ENCODE assay signal across 9 mouse cellular contexts in the genomic region with DNA sequence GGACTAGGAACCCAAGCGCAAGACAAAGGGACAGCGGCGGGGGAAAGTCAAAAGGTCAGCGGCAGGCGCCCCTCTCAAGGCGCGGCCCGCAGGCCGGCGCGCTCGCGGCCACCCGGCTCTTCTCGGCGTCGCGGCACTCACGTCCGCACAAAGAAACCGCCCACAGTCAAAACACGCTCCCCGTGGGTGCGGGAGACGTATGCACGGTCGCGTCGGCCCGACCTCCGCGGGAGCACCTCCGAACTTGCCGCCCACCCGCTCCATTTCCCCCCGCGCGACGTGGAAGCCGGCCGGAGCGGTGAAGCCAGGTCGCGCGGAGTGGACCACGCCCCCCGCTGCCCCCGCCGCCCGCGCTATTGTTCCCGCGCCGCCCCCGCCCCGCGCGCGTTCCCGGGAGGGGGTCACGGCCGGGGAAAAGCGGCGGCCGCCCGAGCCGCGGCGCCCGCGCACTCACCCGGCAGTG. TPM values are rescaled to one million over a fixed set of nuclear protein-coding genes. Genes with fewer than 3 reads are reported as not detected.
DNase-seq lines count a peak whose midpoint lies in the region; ATAC-seq and TF ChIP-seq lines count a peak whose summit lies in the region.
"Had no signal": no experiment of that assay in that cellular context is flagged by ENCODE, and none has a peak within 500 bp of the region (broad histone marks: within the 10 kb centered on the region; RNA-seq: fewer than 3 reads in every experiment).

No protein-coding gene starts in this region.

- no peaks in the 10 kb centered on the region for H3K36me3 ChIP-seq in heart, embryonic 16.5 days (ENCODE audit: control insufficient read depth, insufficient read depth)
- H3K36me3 ChIP-seq in liver, postnatal 0 days (replicated peaks; ENCODE audit: insufficient read depth, low read length) = no peaks in the 10 kb centered on the region

- peak overlapping the region; percentile 92 for H3K27ac ChIP-seq in heart, embryonic 16.5 days (ENCODE audit: low read length)
- H3K27ac ChIP-seq in liver, postnatal 0 days (ENCODE audit: low read depth) = peak overlapping the region; percentile 87

- peak; percentile 74 for ATAC-seq in heart, embryonic 16.5 days (replicated peaks; ENCODE audit: extremely low read depth, insufficient read depth, low FRiP score)
- peak; percentile 27 for ATAC-seq in liver, postnatal 0 days
- ATAC-seq in erythroid progenitor cell, adult 5-6 weeks (replicated peaks; ENCODE audit: low FRiP score, poor library complexity, severe bottlenecking) = no peak

- DNase-seq in heart, adult 8-10 months (ENCODE audit: low spot score) = no peak
- DNase-seq in urinary bladder, postnatal 4 days (ENCODE audit: low spot score in 2 of 2) = peak; percentile 22 to 65
- DNase-seq in urinary bladder, postnatal 14 days (ENCODE audit: low spot score) = no peak
- DNase-seq in forelimb bud, embryonic 11.5 days (ENCODE audit: low read depth, low spot score) = peak; percentile 30
- no peak for DNase-seq in liver, postnatal 0 days
- DNase-seq in yolk sac, embryonic 10.5 days (ENCODE audit: low spot score) = no peak

- peaks cover 14% of the 10 kb centered on the region for H3K4me1 ChIP-seq in heart, embryonic 16.5 days (ENCODE audit: control insufficient read depth, insufficient read depth, low read length)
- peaks cover 11% of the 10 kb centered on the region for H3K4me1 ChIP-seq in liver, postnatal 0 days (ENCODE audit: insufficient read depth)

- peak overlapping the region; percentile 86 for H3K9ac ChIP-seq in heart, embryonic 16.5 days (ENCODE audit: low read length)
- peak overlapping the region; percentile 94 for H3K9ac ChIP-seq in liver, postnatal 0 days (replicated peaks)

- WGBS in heart, embryonic 16.5 days = 0% methylated on average over 35 of the region's 72 CpGs
- under 1% methylated on average over 67 of the region's 72 CpGs for WGBS in liver, postnatal 0 days (ENCODE audit: insufficient replicate concordance)

- H3K27me3 ChIP-seq in heart, embryonic 16.5 days (ENCODE audit: control insufficient read depth, insufficient read depth, low read length) = no peaks in the 10 kb centered on the region
- no peaks in the 10 kb centered on the region for H3K27me3 ChIP-seq in liver, postnatal 0 days (ENCODE audit: insufficient read depth, low read length)

- TF ChIP-seq EP300 in liver, postnatal 0 days (IDR thresholded peaks at IDR 0.05; ENCODE audit: low read depth) = no peak

- H3K9me3 ChIP-seq in heart, embryonic 16.5 days (replicated peaks; ENCODE audit: control insufficient read depth, low read length) = no peaks in the 10 kb centered on the region
- no peaks in the 10 kb centered on the region for H3K9me3 ChIP-seq in liver, postnatal 0 days (ENCODE audit: low read length)

- peak overlapping the region; percentile 74 for H3K4me3 ChIP-seq in heart, embryonic 16.5 days (ENCODE audit: low read length)
- H3K4me3 ChIP-seq in liver, postnatal 0 days (ENCODE audit: low read depth, low read length) = peak overlapping the region; percentile 91

- H3K4me2 ChIP-seq in heart, embryonic 16.5 days (ENCODE audit: low read depth, low read length) = peak overlapping the region; percentile 77
- peak overlapping the region; percentile 92 for H3K4me2 ChIP-seq in liver, postnatal 0 days (ENCODE audit: low read depth, low read length)

- TF ChIP-seq CTCF in liver, postnatal 0 days (IDR thresholded peaks at IDR 0.05; ENCODE audit: low read depth) = no peak

RNA-seq across cellular contexts. Expression of gene Mapk8, which starts 0.4 kb away (rescaled TPM):
- 11.8 and 13.4 TPM in 2 replicates for polyA plus RNA-seq in heart, embryonic 16.5 days (2015; fragmentation: Nextera tagmentation; extraction: Ambion mirVana)
- total RNA-seq in heart, adult 8-10 months (2022) = 10 to 100 TPM; 21.7 to 27.6 (median 23.0) TPM
- 3.1 and 3.8 TPM in 2 replicates for polyA plus RNA-seq in liver, postnatal 0 days (2015; fragmentation: Nextera tagmentation; extraction: Ambion mirVana)
- total RNA-seq in erythroid progenitor cell, adult 5-6 weeks (2015; ENCODE audit: low replicate concordance) = 12.6 and 18.4 TPM in 2 replicates
- 7.9 and 17.6 TPM in 2 replicates for total RNA-seq in erythroid progenitor cell, adult 5-6 weeks (2017; ENCODE audit: low replicate concordance)

RNA-seq across cellular contexts. Expression of gene Frmpd2, which starts 24.9 kb away (rescaled TPM):
- polyA plus RNA-seq in heart, embryonic 16.5 days (2015; fragmentation: Nextera tagmentation; extraction: Ambion mirVana) = 0.05 and 0.24 TPM in 2 replicates
- total RNA-seq in heart, adult 8-10 months (2022) = under 1 TPM in 1 of 4 experiments, not detected in 3; 0.16 TPM
- not detected in 2 replicates for polyA plus RNA-seq in liver, postnatal 0 days (2015; fragmentation: Nextera tagmentation; extraction: Ambion mirVana)
- not detected in 2 replicates for total RNA-seq in erythroid progenitor cell, adult 5-6 weeks (2015; ENCODE audit: low replicate concordance)
- total RNA-seq in erythroid progenitor cell, adult 5-6 weeks (2017; ENCODE audit: low replicate concordance) = not detected in 2 replicates
- total RNA-seq: neutrophil, adult 5-6 weeks had no signal

Comparison
In these comparisons a context has a peak if more than half of its experiments do, and no peak if none do; other contexts are left out.
1. DNase-seq: peak in urinary bladder, postnatal 4 days (2 of 2) and forelimb bud, embryonic 11.5 days (single experiment); none in heart, adult 8-10 months (single experiment), urinary bladder, postnatal 14 days (single experiment), liver, postnatal 0 days (single experiment) and yolk sac, embryonic 10.5 days (single experiment).